Mouse (Mus musculus): Measurements from ENCODE around the gene Actg1. TPM values are rescaled to one million over a fixed set of nuclear protein-coding genes. Genes with fewer than 3 reads are reported as not detected.
A peak's percentile ranks its signal among the peaks of the same experiment; 100 is the strongest.

Gene Actg1
- polyA plus RNA-seq, 1 experiment from 2014 or later, result 1,592 TPM

DNA sequence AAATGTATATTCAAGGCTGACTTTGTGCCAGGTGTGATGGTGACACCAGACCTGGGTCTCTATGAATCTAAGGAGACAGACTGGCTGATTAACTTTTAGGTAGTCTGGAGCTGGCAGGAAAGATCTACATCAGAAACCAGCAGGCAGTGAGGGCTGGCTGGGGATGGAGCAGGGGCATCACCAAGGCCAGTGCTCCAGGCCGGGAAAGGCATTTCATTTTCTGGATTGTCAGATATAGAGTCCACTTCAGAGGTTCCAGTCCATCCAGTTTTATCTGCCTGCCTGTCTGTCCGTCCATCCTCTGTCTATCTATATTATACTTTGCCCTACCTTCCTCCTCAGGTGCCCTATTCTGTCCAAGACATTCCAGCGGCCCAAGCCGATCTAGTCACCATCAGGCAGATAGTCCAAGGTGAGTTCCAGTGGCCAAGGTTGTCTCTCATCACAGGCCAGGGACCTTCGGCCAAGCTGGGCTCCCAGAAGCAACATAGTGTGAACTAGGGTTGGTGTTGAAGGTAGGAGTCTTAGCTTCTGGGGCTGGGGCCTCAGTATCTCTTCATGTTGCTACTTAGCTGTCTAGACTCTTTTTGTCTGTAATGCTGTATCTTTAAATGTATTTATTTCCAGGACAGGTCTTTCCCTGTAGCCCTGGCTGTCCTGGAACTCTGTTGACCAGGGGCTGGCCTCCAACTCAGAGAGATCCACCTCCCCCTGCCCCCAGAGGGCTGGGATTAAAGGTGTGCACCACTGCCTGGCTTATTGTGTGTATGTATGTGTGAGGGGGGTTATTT is 4.6 kb downstream of the Actg1 start:
- Histone ChIP-seq H3K27ac (ENCODE audit: low read depth, low read length) (no peak overlapping the region), H3K9ac (ENCODE audit: low read depth, low read length) (no peak overlapping the region), H3K4me3 (ENCODE audit: low read depth, low read length) (no peak overlapping the region), H3K9me3 (ENCODE audit: control insufficient read depth, low read length) (no peaks in the 10 kb centered on the region), H3K4me1 (replicated peaks; ENCODE audit: control insufficient read depth, insufficient read depth, low read length) (peaks cover 15% of the 10 kb centered on the region; the same call in 1 of the 2 replicates), H3K4me2 (no peak overlapping the region), H3K36me3 (ENCODE audit: control insufficient read depth, insufficient read depth, low read length) (peaks cover 14% of the 10 kb centered on the region), H3K27me3 (replicated peaks; ENCODE audit: control insufficient read depth, insufficient read depth, low read length) (no peaks in the 10 kb centered on the region)
- DNase-seq (ENCODE audit: low spot score) (peak; percentile 33), ATAC-seq (replicated peaks; ENCODE audit: low FRiP score) (no peak)
- 61% methylated on average over 5 of the region's 5 CpGs for WGBS

DNA sequence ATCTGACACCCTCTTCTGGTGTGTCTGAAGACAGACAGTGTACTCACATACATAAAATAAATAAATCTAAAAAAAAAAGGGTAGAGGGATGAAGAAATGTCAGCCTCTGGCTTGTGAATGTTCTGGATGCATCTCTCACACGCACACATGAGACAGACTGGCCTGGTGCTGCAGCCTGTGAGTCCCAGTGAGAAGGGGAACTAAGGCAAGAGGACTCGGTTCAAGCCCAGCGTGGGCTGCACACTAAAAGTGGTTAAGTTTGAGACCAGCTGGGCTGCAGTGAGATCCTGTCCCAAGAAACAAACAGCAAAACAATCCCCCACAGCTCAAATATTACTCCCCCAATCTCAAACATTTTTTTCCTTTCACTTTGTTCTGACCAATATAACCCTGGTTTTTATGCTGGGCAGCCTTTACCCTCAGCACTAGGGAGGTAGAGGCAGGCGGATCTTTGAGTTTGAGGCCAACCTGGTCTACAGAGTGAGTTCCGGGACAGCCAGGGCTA is 5.6 kb downstream of the Actg1 start:
- Histone ChIP-seq H3K9me3 (ENCODE audit: control insufficient read depth, low read length) (no peaks in the 10 kb centered on the region), H3K27me3 (replicated peaks; ENCODE audit: control insufficient read depth, insufficient read depth, low read length) (no peaks in the 10 kb centered on the region), H3K4me2 (no peak overlapping the region), H3K9ac (ENCODE audit: low read depth, low read length) (no peak overlapping the region), H3K36me3 (ENCODE audit: control insufficient read depth, insufficient read depth, low read length) (peaks cover 14% of the 10 kb centered on the region), H3K4me3 (ENCODE audit: low read depth, low read length) (no peak overlapping the region), H3K4me1 (replicated peaks; ENCODE audit: control insufficient read depth, insufficient read depth, low read length) (peaks cover 15% of the 10 kb centered on the region; the same call in 1 of the 2 replicates), H3K27ac (ENCODE audit: low read depth, low read length) (no peak overlapping the region)
- DNase-seq (ENCODE audit: low spot score) (peak; percentile 35), ATAC-seq (replicated peaks; ENCODE audit: low FRiP score) (no peak)
- 83% methylated on average over 5 of the region's 5 CpGs for WGBS

DNA sequence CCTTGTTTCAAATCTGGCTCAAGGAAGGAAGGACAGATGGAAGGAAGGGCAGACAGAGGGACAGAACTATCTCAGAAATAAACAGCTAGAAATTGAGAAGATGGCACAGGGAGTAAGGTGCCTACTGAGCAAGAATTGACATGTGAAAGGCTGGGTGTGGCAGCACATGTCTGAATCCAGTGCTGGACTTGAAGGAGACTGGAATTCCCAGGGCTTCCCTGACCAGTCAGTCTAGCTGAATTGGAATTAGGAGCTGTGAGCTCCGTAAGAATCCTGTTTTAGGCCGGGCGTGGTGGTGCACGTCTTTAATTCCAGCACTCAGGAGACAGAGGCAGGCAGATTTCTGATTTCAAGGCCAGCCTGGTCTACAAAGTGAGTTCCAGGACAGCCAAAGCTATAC is 6.7 kb downstream of the Actg1 start:
- Histone ChIP-seq H3K36me3 (ENCODE audit: control insufficient read depth, insufficient read depth, low read length) (peaks cover 9% of the 10 kb centered on the region), H3K27me3 (replicated peaks; ENCODE audit: control insufficient read depth, insufficient read depth, low read length) (no peaks in the 10 kb centered on the region), H3K27ac (ENCODE audit: low read depth, low read length) (no peak overlapping the region), H3K4me2 (no peak overlapping the region), H3K4me3 (ENCODE audit: low read depth, low read length) (no peak overlapping the region), H3K9ac (ENCODE audit: low read depth, low read length) (no peak overlapping the region), H3K4me1 (replicated peaks; ENCODE audit: control insufficient read depth, insufficient read depth, low read length) (peaks cover 12% of the 10 kb centered on the region; the same call in 1 of the 2 replicates), H3K9me3 (ENCODE audit: control insufficient read depth, low read length) (no peaks in the 10 kb centered on the region)
- 89% methylated on average over 4 of the region's 4 CpGs for WGBS
- peak; percentile 32 for DNase-seq (ENCODE audit: low spot score)
- ATAC-seq (replicated peaks; ENCODE audit: low FRiP score), result no peak

DNA sequence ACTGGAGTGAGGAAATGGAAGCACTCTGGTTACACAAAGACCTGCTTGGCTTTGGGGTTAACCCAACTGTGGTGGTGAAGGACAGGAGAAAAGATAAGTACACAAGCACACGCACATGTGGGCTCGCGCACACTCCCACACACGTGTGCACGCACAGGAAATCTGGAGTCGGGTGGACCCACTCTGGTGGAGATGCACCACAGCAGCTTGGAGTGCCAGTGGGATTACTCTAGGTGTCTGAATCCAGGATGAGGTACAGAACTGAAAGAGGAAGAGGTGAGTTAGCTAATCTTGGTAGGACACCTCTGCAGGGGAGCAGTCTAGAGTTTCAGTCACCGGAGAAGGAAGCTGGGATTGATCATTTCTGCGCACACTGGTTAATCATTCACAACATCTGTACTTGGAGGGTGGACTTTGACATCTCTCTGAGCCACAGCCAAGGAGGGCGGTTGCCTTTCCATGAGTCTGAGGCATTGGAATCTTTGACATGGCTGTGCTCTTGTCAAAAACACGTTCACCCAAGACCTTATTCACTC is 8.3 kb downstream of the Actg1 start:
- peak; percentile 58; the same call in 1 of the 2 replicates for ATAC-seq (replicated peaks; ENCODE audit: low FRiP score)
- H3K4me2 ChIP-seq, result peak overlapping the region; percentile 23
- peaks cover 1% of the 10 kb centered on the region for H3K36me3 ChIP-seq (ENCODE audit: control insufficient read depth, insufficient read depth, low read length)
- no peaks in the 10 kb centered on the region for H3K27me3 ChIP-seq (replicated peaks; ENCODE audit: control insufficient read depth, insufficient read depth, low read length)
- WGBS, result 51% methylated on average over 10 of the region's 10 CpGs
- peak; percentile 36 for DNase-seq (ENCODE audit: low spot score)
- H3K27ac ChIP-seq (ENCODE audit: low read depth, low read length), result 0 out of 2 replicates have a peak overlapping the region, but pooled peaks have one; percentile 11
- no peak overlapping the region for H3K4me3 ChIP-seq (ENCODE audit: low read depth, low read length)
- H3K9ac ChIP-seq (ENCODE audit: low read depth, low read length), result no peak overlapping the region
- H3K9me3 ChIP-seq (ENCODE audit: control insufficient read depth, low read length), result no peaks in the 10 kb centered on the region
- peaks cover 6% of the 10 kb centered on the region; the same call in 1 of the 2 replicates for H3K4me1 ChIP-seq (replicated peaks; ENCODE audit: control insufficient read depth, insufficient read depth, low read length)

DNA sequence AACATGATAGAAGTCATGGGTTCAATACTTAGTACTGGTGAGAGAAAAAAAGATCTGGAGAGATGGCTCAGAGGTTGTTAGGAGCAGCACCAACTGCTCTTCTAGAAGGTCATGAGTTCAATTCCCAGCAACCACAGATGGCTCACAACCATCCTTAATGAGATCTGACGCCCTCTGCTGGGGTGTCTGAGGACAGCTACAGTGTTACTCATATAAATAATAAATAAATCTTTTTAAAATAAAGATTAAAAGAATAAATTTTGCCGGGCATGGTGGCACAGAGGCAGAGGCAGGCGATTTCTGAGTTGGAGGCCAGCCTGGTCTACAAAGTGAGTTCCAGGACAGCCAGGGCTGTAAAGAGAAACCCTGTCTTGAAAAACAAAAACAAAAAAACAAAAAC is 9.6 kb downstream of the Actg1 start:
- Histone ChIP-seq H3K27ac (ENCODE audit: low read depth, low read length) (no peak overlapping the region), H3K9me3 (ENCODE audit: control insufficient read depth, low read length) (no peaks in the 10 kb centered on the region), H3K36me3 (ENCODE audit: control insufficient read depth, insufficient read depth, low read length) (no peaks in the 10 kb centered on the region), H3K4me2 (no peak overlapping the region), H3K4me3 (ENCODE audit: low read depth, low read length) (no peak overlapping the region), H3K27me3 (replicated peaks; ENCODE audit: control insufficient read depth, insufficient read depth, low read length) (no peaks in the 10 kb centered on the region), H3K9ac (ENCODE audit: low read depth, low read length) (no peak overlapping the region), H3K4me1 (replicated peaks; ENCODE audit: control insufficient read depth, insufficient read depth, low read length) (peaks cover 6% of the 10 kb centered on the region; the same call in 1 of the 2 replicates)
- DNase-seq (ENCODE audit: low spot score) (no peak), ATAC-seq (replicated peaks; ENCODE audit: low FRiP score) (no peak)
- 74% methylated on average over 3 of the region's 3 CpGs for WGBS

DNA sequence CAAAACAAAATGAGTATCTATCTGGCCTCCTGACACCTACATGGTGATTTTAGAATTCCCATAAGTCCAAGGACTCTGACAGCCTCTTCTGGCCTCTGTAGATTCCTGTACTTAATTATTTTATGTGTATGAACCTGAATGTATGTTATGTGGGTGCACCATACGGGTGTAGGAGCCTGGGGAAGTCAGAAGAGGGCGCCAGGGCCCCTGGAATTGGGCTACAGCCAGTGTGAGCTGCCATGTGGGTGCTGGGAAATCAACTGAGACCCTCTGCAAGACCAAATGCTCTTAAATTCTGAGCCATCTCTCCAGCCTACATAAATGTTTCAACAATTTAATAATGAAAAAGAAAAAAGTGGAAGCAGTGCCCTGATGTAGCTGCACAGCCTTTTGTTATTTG is 10.9 kb downstream of the Actg1 start:
- Histone ChIP-seq H3K27ac (ENCODE audit: low read depth, low read length) (no peak overlapping the region), H3K9ac (ENCODE audit: low read depth, low read length) (no peak overlapping the region), H3K4me2 (no peak overlapping the region), H3K36me3 (ENCODE audit: control insufficient read depth, insufficient read depth, low read length) (no peaks in the 10 kb centered on the region), H3K4me3 (ENCODE audit: low read depth, low read length) (no peak overlapping the region), H3K27me3 (replicated peaks; ENCODE audit: control insufficient read depth, insufficient read depth, low read length) (no peaks in the 10 kb centered on the region), H3K9me3 (ENCODE audit: control insufficient read depth, low read length) (no peaks in the 10 kb centered on the region), H3K4me1 (replicated peaks; ENCODE audit: control insufficient read depth, insufficient read depth, low read length) (peaks cover 6% of the 10 kb centered on the region; the same call in 1 of the 2 replicates)
- ATAC-seq (replicated peaks; ENCODE audit: low FRiP score), result no peak
- WGBS, result 46% methylated on average over 2 of the region's 2 CpGs
- peak; percentile 31 for DNase-seq (ENCODE audit: low spot score)

DNA sequence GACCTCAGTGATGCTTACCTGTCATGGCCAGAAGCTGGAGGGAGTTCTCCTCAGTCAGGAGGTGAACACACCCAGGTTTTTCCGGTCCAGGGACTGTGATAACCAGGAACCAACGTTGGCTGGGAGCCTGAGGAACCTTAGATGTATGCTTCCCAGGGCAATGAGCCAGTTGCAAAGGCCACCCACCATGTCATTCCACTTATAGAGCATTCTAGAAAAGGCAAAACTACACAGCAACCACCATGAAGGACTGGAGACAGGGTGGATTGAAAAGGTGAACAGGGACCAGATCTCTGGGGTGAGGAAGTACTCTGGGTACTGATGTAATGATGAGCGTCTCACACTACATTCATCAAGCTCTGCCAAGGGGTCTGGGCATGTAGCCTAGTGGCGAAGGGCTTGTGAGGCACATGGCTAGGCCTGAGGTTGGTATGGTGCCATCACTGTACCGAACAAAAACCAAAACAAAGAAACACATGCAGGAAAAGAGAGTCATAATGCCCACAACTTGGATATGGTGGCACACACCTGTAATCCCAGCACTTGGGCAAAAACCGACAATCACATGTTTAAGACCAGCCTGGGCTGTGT is 12.8 kb downstream of the Actg1 start:
- Histone ChIP-seq H3K9ac (ENCODE audit: low read depth, low read length) (no peak overlapping the region), H3K36me3 (ENCODE audit: control insufficient read depth, insufficient read depth, low read length) (no peaks in the 10 kb centered on the region), H3K4me2 (no peak overlapping the region), H3K27ac (ENCODE audit: low read depth, low read length) (no peak overlapping the region), H3K27me3 (replicated peaks; ENCODE audit: control insufficient read depth, insufficient read depth, low read length) (no peaks in the 10 kb centered on the region), H3K4me3 (ENCODE audit: low read depth, low read length) (no peak overlapping the region), H3K4me1 (replicated peaks; ENCODE audit: control insufficient read depth, insufficient read depth, low read length) (peaks cover 6% of the 10 kb centered on the region; the same call in 1 of the 2 replicates), H3K9me3 (ENCODE audit: control insufficient read depth, low read length) (no peaks in the 10 kb centered on the region)
- ATAC-seq (replicated peaks; ENCODE audit: low FRiP score) (no peak), DNase-seq (ENCODE audit: low spot score) (no peak)
- 80% methylated on average over 6 of the region's 6 CpGs for WGBS

DNA sequence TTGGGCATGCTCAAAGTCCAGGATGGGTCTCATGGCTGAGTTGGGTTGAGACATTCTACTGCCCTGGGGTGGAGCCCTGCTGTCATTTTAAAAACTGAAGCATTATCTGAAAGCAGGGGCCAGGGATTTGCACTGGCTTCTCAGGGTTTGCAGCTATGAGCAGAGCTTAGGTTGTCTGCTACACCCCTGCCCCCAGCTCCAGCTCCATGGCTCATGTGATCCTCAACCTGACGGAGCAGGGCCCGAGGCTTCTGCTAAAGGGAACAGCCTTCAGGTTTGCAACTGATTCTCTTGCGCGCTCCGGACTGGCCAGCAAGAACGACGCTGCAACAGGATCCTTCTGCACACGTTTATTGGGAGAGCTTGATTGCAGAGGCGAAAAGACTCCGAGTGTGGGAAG is 28.2 kb downstream of the Actg1 start:
- no peak for DNase-seq (ENCODE audit: low spot score)
- no peak for ATAC-seq (replicated peaks; ENCODE audit: low FRiP score)
- H3K4me2 ChIP-seq, result no peak overlapping the region
- H3K9ac ChIP-seq (ENCODE audit: low read depth, low read length), result no peak overlapping the region
- no peaks in the 10 kb centered on the region for H3K27me3 ChIP-seq (replicated peaks; ENCODE audit: control insufficient read depth, insufficient read depth, low read length)
- no peaks in the 10 kb centered on the region for H3K9me3 ChIP-seq (ENCODE audit: control insufficient read depth, low read length)
- no peak overlapping the region for H3K27ac ChIP-seq (ENCODE audit: low read depth, low read length)
- no peaks in the 10 kb centered on the region for H3K36me3 ChIP-seq (ENCODE audit: control insufficient read depth, insufficient read depth, low read length)
- H3K4me1 ChIP-seq (replicated peaks; ENCODE audit: control insufficient read depth, insufficient read depth, low read length), result peaks cover 14% of the 10 kb centered on the region
- H3K4me3 ChIP-seq (ENCODE audit: low read depth, low read length), result no peak overlapping the region
- WGBS, result 93% methylated on average over 10 of the region's 10 CpGs

Data from liver, embryonic 11.5 days (tissue).